Mouse (Mus musculus): ENCODE measurements around the gene Stx18.

The Stx18 gene

DNA sequence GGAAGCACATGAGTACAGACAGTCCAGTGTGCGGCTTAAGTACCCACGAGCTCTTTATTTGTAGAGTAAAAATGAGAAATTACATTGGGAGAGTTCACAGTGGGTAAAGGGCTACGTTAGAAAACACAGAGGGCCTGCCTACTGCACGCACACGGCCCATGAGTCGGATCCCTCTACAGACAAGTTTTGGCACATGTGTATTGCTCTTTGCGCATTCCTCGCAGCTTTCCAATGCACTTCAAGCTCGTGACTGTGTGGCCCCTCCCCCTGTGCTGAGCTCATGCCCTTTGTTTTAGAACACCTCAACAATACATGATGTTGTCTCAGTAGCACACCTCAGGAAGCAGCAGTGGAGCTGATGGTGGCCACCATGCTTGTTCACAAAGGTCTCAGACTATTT is 98.6 kb downstream of the Stx18 start:
- no peak for DNase-seq (ENCODE audit: low spot score)

DNA sequence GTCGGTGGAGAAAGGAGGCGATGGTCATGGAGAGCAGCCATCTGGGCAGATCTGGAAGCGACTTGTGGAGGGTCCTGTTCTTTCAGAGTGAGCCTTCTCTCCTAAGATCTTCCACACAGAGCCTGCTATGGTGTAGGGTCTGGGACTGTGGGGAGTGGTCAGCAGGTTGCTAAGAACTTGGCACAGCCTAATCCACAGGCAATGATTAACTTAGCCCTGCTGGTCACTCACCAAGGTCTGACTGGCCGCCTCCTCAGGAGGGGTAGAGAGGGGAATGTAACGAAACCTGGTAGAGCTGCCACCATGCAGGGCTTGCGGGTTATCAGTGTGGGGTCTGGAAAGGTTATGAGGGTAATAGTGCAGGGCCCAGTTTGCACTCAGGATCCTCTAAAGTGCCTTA is 102.4 kb downstream of the Stx18 start:
- no peak for DNase-seq (ENCODE audit: low spot score)

- DNase-seq (ENCODE audit: low spot score): no peak
These were observed 108.0 kb downstream of the Stx18 start for GRCm38 (mm10) chr5:38146524-38146923.

- no peak for DNase-seq (ENCODE audit: low spot score)
These were observed 112.7 kb downstream of the Stx18 start for GRCm38 (mm10) chr5:38151264-38151663.

GRCm38 (mm10) chr5:38152201-38153108 is 113.9 kb downstream of the Stx18 start:
- no peak for DNase-seq (ENCODE audit: low spot score)

DNA sequence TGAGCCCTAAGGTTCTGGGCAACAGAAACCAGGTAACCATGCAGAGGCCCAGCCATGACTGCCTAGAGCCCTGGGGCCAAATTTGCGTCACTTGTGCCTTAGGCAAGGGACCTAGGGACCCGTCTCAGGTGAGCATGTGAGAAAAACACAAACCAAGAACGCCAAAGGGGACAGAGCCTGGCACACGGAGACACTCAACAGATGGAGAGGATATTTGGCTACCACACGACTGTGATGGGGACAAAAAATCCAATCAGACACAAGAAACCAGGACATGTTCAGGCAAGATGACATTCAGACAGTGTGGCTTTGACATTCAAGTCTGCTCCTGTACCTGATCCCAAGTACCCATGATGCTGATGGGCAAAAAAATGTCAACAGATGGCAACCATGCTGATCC is 115.1 kb downstream of the Stx18 start:
- DNase-seq (ENCODE audit: low spot score): no peak

GRCm38 (mm10) chr5:38157481-38158020 is 119.0 kb downstream of the Stx18 start:
- no peak for DNase-seq (ENCODE audit: low spot score)

DNA sequence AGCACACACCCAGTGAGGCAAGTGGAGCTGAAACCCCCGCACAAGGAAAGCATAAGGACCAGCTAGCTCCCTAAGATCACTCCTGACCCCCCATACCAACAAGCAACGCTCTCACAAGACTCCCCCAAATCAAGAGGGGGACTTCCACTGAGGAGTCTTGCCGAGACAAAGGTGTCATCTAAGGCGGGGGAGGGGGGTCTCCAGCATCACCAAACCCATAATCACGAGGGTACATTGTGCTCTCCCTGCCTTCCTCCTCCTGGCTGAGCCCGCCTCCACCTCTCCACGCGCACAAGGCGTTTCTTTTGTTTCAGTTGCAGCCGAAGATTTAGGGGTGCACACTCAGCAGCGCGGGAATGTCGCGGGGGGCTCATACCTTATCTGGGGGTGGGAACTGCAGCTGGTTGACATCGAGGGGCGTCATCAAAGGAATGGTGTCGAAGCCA is 120.0 kb downstream of the Stx18 start:
- no peak for DNase-seq (ENCODE audit: low spot score)

GRCm38 (mm10) chr5:38158947-38159633 is 120.5 kb downstream of the Stx18 start:
- DNase-seq (ENCODE audit: low spot score): no peak

- no peak for DNase-seq (ENCODE audit: low spot score)
These were observed 121.3 kb downstream of the Stx18 start, which contains the start of gene Nsg1 for GRCm38 (mm10) chr5:38159634-38160413. Gene Nsg1 (minus strand): TSS chr5:38159907.

DNA sequence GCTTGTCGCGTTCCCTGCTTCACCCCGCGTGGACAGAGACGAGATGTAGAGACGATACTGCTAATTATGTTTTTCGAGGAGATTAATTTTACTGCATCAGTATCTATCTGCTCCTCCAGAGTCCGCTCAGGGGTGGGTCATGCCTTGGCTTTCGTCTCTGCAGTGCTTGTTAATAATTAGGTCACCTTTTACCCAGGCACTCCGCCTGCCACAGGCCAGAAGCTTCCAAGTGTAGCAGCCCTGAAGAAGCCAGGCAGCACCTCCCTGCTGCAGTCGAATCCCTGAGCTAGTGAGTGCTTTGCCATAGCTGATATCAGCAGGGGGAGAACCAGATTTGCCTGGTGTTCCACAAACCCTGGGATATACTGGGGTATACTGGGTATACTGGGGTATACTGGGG is 130.0 kb downstream of the Stx18 start:
- no peak for DNase-seq (ENCODE audit: low spot score)

- no peak for DNase-seq (ENCODE audit: low spot score)
These were observed 135.2 kb downstream of the Stx18 start for GRCm38 (mm10) chr5:38173766-38174165.

DNA sequence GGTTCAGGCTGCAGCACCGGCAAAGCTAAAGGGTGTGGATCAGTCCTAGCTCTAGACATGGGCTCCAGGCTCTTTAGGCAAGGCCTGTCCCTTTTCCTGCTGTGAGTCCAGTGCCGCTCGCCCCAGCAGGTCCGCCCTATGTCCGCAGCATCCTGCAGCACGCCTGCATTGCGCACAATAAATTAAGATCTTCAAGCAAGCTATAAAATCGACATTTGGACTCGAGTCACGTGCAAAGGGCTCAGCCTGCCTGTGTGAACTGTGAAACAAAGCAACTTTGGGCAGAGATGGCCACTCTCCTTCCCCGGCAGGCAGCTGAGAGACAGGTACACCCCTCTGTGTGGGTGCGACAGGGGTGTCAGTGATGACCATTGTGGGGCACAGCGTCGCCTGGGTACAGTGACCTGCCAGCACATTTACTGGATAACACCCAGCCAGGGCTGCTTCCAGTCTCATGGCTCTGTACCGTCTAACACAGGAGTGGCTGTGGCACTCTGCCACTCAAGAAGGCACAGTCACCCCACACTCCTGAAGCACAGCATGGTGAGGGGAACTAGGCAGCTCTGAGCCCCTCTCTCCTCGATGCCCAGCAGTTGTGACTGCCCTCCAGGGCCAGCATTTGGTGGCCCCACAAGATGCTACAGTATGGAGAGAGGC is 135.8 kb downstream of the Stx18 start:
- DNase-seq (ENCODE audit: low spot score): no peak

DNA sequence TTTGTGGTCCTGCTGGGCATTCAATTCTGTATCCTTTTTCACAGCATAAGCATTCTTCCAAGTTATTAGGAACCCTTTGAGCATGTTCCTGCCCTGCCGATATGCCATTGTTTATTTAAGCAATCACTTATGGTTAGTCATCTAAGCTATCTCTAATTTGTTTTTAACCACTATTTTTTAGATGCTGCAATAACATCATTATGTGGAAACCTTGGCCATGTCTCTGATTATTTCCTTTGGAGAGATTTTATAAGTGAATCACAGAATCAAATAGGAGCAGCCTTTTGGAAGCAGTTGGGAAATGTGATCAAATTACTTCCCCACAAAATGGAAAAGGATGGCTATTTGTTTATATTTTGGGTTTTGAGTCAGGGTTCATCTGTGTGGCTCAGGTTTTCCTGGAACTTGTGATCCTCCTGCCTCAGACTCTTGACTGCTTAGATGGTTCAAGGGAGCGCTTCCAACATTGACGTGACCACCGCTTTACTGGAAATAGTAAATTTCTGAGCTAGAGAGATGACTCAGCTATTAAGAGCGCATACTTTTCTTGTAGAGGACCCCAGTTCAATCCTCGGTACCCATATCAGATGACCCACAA is 146.2 kb downstream of the Stx18 start:
- no peak for DNase-seq (ENCODE audit: low spot score)

DNA sequence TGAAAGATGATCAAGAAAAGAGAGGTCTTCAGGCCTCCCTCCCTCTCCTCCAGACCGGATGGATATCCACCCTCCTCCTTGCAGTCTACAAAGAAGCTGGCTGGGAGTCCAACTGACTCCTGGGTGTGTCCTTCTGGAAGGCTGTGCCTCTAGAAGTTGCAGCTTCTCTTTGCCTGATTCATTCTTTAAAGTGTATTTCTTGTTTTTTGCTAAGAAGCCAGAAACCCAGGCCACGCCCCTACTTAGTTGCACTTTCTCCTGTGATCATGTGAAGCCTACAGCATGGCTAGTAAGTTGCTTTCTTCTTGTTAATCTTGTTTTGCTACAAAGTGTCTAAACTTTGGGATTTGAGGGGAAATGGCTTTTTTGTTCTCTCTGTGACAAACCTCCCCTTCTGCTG is 148.5 kb downstream of the Stx18 start:
- no peak for DNase-seq (ENCODE audit: low spot score)

Measured in spleen, adult 12 weeks (tissue).